Mouse (Mus musculus) midbrain, postnatal 0 days (tissue): Measurements from ENCODE around the gene Ccdc83. TPM values are rescaled to one million over a fixed set of nuclear protein-coding genes. Genes with fewer than 3 reads are reported as not detected.
"Not testable (repeated sequence)": the region's sequence is repeated elsewhere in the genome, so short reads cannot be mapped to it uniquely, and the experiment has no call there.

Source experiments
- ATAC-seq: fragments of 200-750 bp; cut with Nextera tagmentation; 2 replicates; pipeline ENCODE4 v1.8.0; 2017; ENCODE audit warnings: moderate number of reproducible peaks, mild to moderate bottlenecking, moderate TSS enrichment, moderate library complexity; ENCODE audit not compliant: low FRiP score
- DNase-seq: peaks from one replicate; pipeline ENCODE4 v3.0.0-alpha.2; 2015; ENCODE audit warnings: low spot score
- H3K27ac ChIP-seq: fragments of 300-500 bp; sonication (generic); 2 replicates; pipeline ENCODE4 v1.5.1; 2014; ENCODE audit warnings: low read depth, mild to moderate bottlenecking, low read length, mixed read lengths
- H3K27me3 ChIP-seq: fragments of 300-500 bp; sonication (generic); 2 replicates; pipeline ENCODE4 v1.6.1; 2014; ENCODE audit warnings: low read length, control low read depth, mixed read lengths; ENCODE audit not compliant: insufficient read depth
- H3K36me3 ChIP-seq: fragments of 300-500 bp; sonication (generic); 2 replicates; pipeline ENCODE4 v1.6.1; 2014; ENCODE audit warnings: low read length, control low read depth, mixed read lengths; ENCODE audit not compliant: insufficient read depth
- H3K4me1 ChIP-seq: fragments of 300-500 bp; sonication (generic); 2 replicates; pipeline ENCODE4 v1.6.1; 2014; ENCODE audit warnings: mild to moderate bottlenecking, control low read depth, antibody characterized with exemption, low read length, mixed read lengths; ENCODE audit not compliant: insufficient read depth
- H3K4me2 ChIP-seq: fragments of 300-500 bp; sonication (generic); 2 replicates; pipeline ENCODE4 v1.6.1; 2014; ENCODE audit warnings: low read depth, mild to moderate bottlenecking, low read length, mixed read lengths; ENCODE audit not compliant: poor library complexity, severe bottlenecking
- H3K4me3 ChIP-seq: fragments of 300-500 bp; sonication (generic); 2 replicates; pipeline ENCODE4 v1.5.1; 2014; ENCODE audit warnings: low read depth, mild to moderate bottlenecking, low read length, moderate library complexity
- H3K9ac ChIP-seq: fragments of 300-500 bp; sonication (generic); replicated peaks from 2 replicates; pipeline ENCODE4 v1.6.1; 2014; ENCODE audit warnings: mild to moderate bottlenecking, low read length, moderate library complexity, mixed read lengths; ENCODE audit not compliant: poor library complexity, severe bottlenecking
- H3K9me3 ChIP-seq: fragments of 300-500 bp; sonication (generic); 2 replicates; pipeline ENCODE4 v1.6.1; 2016; ENCODE audit warnings: low read length, control low read depth
- CTCF ChIP-seq: IDR thresholded peaks from 2 replicates; pipeline ENCODE4 v1.5.1; 2016; ENCODE audit warnings: antibody characterized with exemption, mild to moderate bottlenecking
- WGBS: fragments of 180-500 bp; shearing (Covaris S2); extraction: QIAGEN DNeasy Blood & Tissue Kit; methylation state at CpG from one replicate; pipeline ENCODE4 v1.1.7; 2014; 5-methylcytosine and 5-hydroxymethylcytosine counted together
- polyA plus RNA-seq: library from polyadenylated mRNA; unstranded; fragments of >200 nt; fragmentation: Nextera tagmentation; extraction: Ambion mirVana; gene quantifications from 2 replicates; pipeline ENCODE4 v1.2.1, GENCODE M21; 2015
- total RNA-seq: library from RNA; depleted of rRNA; stranded (reverse); fragments of >200 nt; gene quantifications from 2 replicates; pipeline ENCODE4 v1.2.3, GENCODE M21; 2014

Gene Ccdc83
- total and polyA plus RNA-seq, 2 experiments from 2014 or later = not detected

GRCm38 (mm10) chr7:90243643-90244042 lies 21.9 kb downstream of the Ccdc83 start:
- Histone ChIP-seq H3K4me1 (no peaks in the 10 kb centered on the region), H3K27ac (no peak overlapping the region), H3K9ac (no peak overlapping the region), H3K4me2 (no peak overlapping the region), H3K9me3 (no peaks in the 10 kb centered on the region), H3K27me3 (no peaks in the 10 kb centered on the region), H3K36me3 (no peaks in the 10 kb centered on the region), H3K4me3 (no peak overlapping the region)
- no peak for TF ChIP-seq CTCF
- ATAC-seq (no peak), DNase-seq (no peak)
- WGBS = 91% methylated on average over 5 of the region's 5 CpGs

GRCm38 (mm10) chr7:90243151-90243550 lies 22.4 kb downstream of the Ccdc83 start:
- no peak for TF ChIP-seq CTCF
- Histone ChIP-seq H3K9me3 (no peaks in the 10 kb centered on the region), H3K4me1 (no peaks in the 10 kb centered on the region), H3K27ac (no peak overlapping the region), H3K27me3 (no peaks in the 10 kb centered on the region), H3K9ac (no peak overlapping the region), H3K4me2 (no peak overlapping the region), H3K4me3 (no peak overlapping the region), H3K36me3 (no peaks in the 10 kb centered on the region)
- 94% methylated on average over 6 of the region's 6 CpGs for WGBS
- DNase-seq (no peak), ATAC-seq (no peak)

DNA sequence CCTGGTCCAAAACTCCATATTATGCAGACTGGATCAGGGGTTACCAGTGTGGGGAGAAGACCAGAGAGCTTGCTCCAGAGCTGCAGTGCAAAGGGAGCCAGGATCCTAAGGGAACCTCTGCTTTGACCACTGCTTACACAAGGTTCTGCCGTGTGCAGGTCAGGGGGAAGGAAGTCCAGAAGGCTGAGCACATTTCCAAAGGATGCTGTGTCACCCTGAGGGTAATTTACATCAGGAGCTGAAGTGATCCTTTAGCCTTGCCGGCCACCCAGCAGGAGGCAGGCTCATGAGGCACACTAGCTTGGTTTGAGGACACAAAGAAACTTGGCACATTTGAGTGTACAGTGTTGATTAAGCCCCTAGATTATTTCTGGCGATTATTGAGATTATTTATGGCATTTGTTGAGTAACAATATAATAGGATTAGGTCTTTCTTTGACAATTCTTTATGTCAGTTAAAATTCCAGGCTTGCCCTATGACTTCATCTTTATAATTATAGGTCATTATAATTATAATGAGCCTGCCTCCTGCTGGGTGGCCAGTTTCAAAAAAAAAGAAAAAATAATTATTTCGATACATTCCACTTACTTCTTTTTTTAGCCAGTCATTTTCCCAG lies 29.2 kb downstream of the Ccdc83 start:
- WGBS = 28% methylated on average over 4 of the region's 4 CpGs
- TF ChIP-seq CTCF = no peak
- no peak for DNase-seq

GRCm38 (mm10) chr7:90233921-90234320 lies 31.7 kb downstream of the Ccdc83 start:
- WGBS = 58% methylated on average over 4 of the region's 4 CpGs
- Histone ChIP-seq H3K4me3 (no peak overlapping the region), H3K4me1 (no peaks in the 10 kb centered on the region), H3K9me3 (no peaks in the 10 kb centered on the region), H3K27ac (no peak overlapping the region), H3K36me3 (no peaks in the 10 kb centered on the region), H3K9ac (no peak overlapping the region), H3K27me3 (no peaks in the 10 kb centered on the region), H3K4me2 (no peak overlapping the region)
- TF ChIP-seq CTCF = no peak
- DNase-seq = no peak
- ATAC-seq = no peak

More for the DNA sequence above, 29.2 kb downstream of the Ccdc83 start:
- Histone ChIP-seq H3K36me3 (no peaks in the 10 kb centered on the region), H3K4me1 (no peaks in the 10 kb centered on the region), H3K9me3 (no peaks in the 10 kb centered on the region), H3K27ac (no peak overlapping the region), H3K9ac (no peak overlapping the region), H3K4me2 (no peak overlapping the region), H3K27me3 (no peaks in the 10 kb centered on the region), H3K4me3 (no peak overlapping the region)
- no peak for ATAC-seq

DNA sequence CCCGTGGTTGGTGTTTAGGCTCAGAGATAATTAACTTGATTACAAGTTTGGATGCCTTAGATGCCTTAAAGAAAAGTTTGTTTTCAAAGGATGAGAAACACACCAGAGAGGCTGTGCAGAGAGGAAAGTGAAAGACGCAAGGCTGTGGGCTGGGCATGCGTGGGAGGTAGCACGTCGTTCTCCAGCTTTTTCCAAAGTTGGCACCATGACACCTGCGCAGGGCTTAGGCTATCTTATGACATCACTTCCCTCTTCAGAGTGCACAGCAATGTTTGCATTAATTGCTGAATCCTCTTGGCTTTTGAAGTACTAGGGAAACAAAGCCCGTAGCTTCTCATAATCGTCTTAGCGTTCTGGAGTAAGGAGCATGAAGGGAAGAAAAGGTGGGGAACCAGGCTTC lies 34.1 kb downstream of the Ccdc83 start:
- Histone ChIP-seq H3K27me3 (no peaks in the 10 kb centered on the region), H3K9ac (no peak overlapping the region), H3K4me3 (no peak overlapping the region), H3K27ac (no peak overlapping the region), H3K36me3 (no peaks in the 10 kb centered on the region), H3K9me3 (no peaks in the 10 kb centered on the region), H3K4me2 (no peak overlapping the region), H3K4me1 (no peaks in the 10 kb centered on the region)
- DNase-seq (no peak), ATAC-seq (no peak)
- no peak for TF ChIP-seq CTCF
- WGBS = 84% methylated on average over 9 of the region's 9 CpGs

DNA sequence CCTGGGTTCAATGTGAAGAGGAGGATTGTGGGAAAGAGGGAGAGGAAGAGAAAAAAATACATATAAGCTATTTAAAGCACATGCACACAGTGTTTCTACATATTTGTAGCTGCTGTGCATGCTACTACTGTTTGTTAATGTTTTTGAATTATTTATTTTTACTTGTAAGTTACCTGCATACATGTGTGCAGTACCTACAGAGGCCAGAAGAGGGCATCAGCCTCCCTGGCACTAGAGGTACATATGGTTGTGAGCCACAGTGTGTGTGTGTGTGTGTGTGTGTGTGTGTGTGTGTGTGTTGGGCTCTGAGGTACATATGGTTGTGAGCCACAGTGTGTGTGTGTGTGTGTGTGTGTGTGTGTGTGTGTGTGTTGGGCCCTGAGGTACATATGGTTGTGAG lies 36.7 kb downstream of the Ccdc83 start:
- not testable (repeated sequence) for H3K4me1 ChIP-seq, H3K4me3 ChIP-seq, H3K27ac ChIP-seq, DNase-seq, H3K27me3 ChIP-seq, H3K4me2 ChIP-seq, H3K9me3 ChIP-seq, H3K9ac ChIP-seq, H3K36me3 ChIP-seq, ATAC-seq
- TF ChIP-seq CTCF = peak; percentile 63
